Mouse (Mus musculus) myocyte (in vitro differentiated cells): ENCODE measurements around the gene Htt.

Experiments used
- CEBPB ChIP-seq: IDR thresholded peaks from 2 replicates; pipeline ENCODE4 v1.6.1; 2011; ENCODE audit warnings: mild to moderate bottlenecking, moderate library complexity; ENCODE audit not compliant: poor library complexity, insufficient read depth, severe bottlenecking
- E2F4 ChIP-seq: IDR thresholded peaks from one replicate; pipeline ENCODE4 v1.6.1; 2011; ENCODE audit warnings: mild to moderate bottlenecking, control low read depth, moderate library complexity; ENCODE audit not compliant: insufficient read depth
- MAX ChIP-seq: IDR thresholded peaks from one replicate; pipeline ENCODE4 v1.6.1; 2011; ENCODE audit warnings: low read depth, mild to moderate bottlenecking, control low read depth
- MYOD1 ChIP-seq, 3 experiments: IDR thresholded peaks; one replicate each; pipeline ENCODE4 v1.6.1; 2011; ENCODE audit warnings: control low read depth in 2 of 3, low read depth in 2 of 3, mild to moderate bottlenecking in 2 of 3, moderate library complexity in 1 of 3; ENCODE audit not compliant: insufficient read length in 2 of 3, control insufficient read depth in 1 of 3
- MYOG ChIP-seq, 3 experiments: IDR thresholded peaks; one replicate each; pipeline ENCODE4 v1.6.1; 2011; ENCODE audit warnings: control low read depth in 2 of 3, low read depth in 2 of 3, mild to moderate bottlenecking in 2 of 3; ENCODE audit not compliant: insufficient read length in 2 of 3, control insufficient read depth in 1 of 3, insufficient read depth in 1 of 3
- POLR2A ChIP-seq: IDR thresholded peaks from one replicate; pipeline ENCODE4 v1.6.1; 2011; ENCODE audit warnings: low read depth, mild to moderate bottlenecking, control low read depth, moderate library complexity; ENCODE audit not compliant: insufficient read length
- POLR2AphosphoS2 ChIP-seq: IDR thresholded peaks from one replicate; pipeline ENCODE4 v1.6.1; 2011; ENCODE audit warnings: low read depth, control low read depth; ENCODE audit not compliant: insufficient read length
- SRF ChIP-seq: IDR thresholded peaks from one replicate; pipeline ENCODE4 v1.6.1; 2011; ENCODE audit warnings: low read depth; ENCODE audit not compliant: control insufficient read depth, insufficient read length
- TCF12 ChIP-seq: IDR thresholded peaks from one replicate; pipeline ENCODE4 v1.6.1; 2011; ENCODE audit warnings: mild to moderate bottlenecking, control low read depth; ENCODE audit not compliant: poor library complexity, insufficient read depth, severe bottlenecking
- TCF3 ChIP-seq: IDR thresholded peaks from one replicate; pipeline ENCODE4 v1.6.1; 2011; ENCODE audit warnings: low read depth, control low read depth; ENCODE audit not compliant: insufficient read length
- USF1 ChIP-seq: IDR thresholded peaks from one replicate; pipeline ENCODE4 v1.6.1; 2011; ENCODE audit warnings: low read depth, mild to moderate bottlenecking, control low read depth, moderate library complexity

GRCm38 (mm10) chr5:34889252-34889651 is 127.7 kb downstream of the Htt start:
- TF ChIP-seq TCF3 (no peak), MYOG (IDR thresholded peaks at IDR 0.05; ENCODE audit: control insufficient read depth in 1 of 3, insufficient read depth in 1 of 3, insufficient read length in 2 of 3, low read depth in 2 of 3) (no peak), POLR2A (no peak), POLR2AphosphoS2 (no peak), TCF12 (no peak), E2F4 (no peak), MYOD1 (IDR thresholded peaks at IDR 0.05; ENCODE audit: control insufficient read depth in 1 of 3, insufficient read length in 2 of 3, low read depth in 2 of 3) (no peak), USF1 (no peak), SRF (no peak), CEBPB (no peak), MAX (no peak)
